22 mouse cellular contexts compared by ENCODE assay signal in genomic region chr17:47003305-47003704, GRCm38 (mm10). TPM values are rescaled to one million over a fixed set of nuclear protein-coding genes. Genes with fewer than 3 reads are reported as not detected.
DNase-seq lines count a peak whose midpoint lies in the region; ATAC-seq and TF ChIP-seq lines count a peak whose summit lies in the region.
"Had no signal": no experiment of that assay in that cellular context is flagged by ENCODE, and none has a peak within 500 bp of the region (broad histone marks: within the 10 kb centered on the region; RNA-seq: fewer than 3 reads in every experiment).

No protein-coding gene starts in this region.

- no peaks in the 10 kb centered on the region for H3K9me3 ChIP-seq in forebrain, embryonic 13.5 days (replicated peaks)
- H3K9me3 ChIP-seq: embryonic facial prominence, embryonic 15.5 days; forebrain, embryonic 10.5 days; forebrain, embryonic 15.5 days; heart, embryonic 13.5 days; hindbrain, embryonic 15.5 days had no signal

- no peak overlapping the region for H3K9ac ChIP-seq in forebrain, embryonic 13.5 days
- H3K9ac ChIP-seq: embryonic facial prominence, embryonic 15.5 days; forebrain, embryonic 15.5 days; heart, embryonic 13.5 days; hindbrain, embryonic 15.5 days had no signal

- WGBS in forebrain, embryonic 13.5 days: 89% methylated on average over 8 of the region's 8 CpGs

- intact Hi-C loops in gastrocnemius, adult 2 months (cut with DNase I): no loop called here

- ATAC-seq in forebrain, embryonic 13.5 days: no peak
- ATAC-seq: activated CD4-positive, CD25-positive, alpha-beta regulatory T cell, adult 4 months; forebrain, embryonic 15.5 days; Patski had no signal

- peaks cover 36% of the 10 kb centered on the region for H3K36me3 ChIP-seq in forebrain, embryonic 13.5 days (ENCODE audit: poor library complexity, severe bottlenecking)

- H3K27me3 ChIP-seq in forebrain, embryonic 13.5 days: no peaks in the 10 kb centered on the region
- H3K27me3 ChIP-seq: embryonic facial prominence, embryonic 15.5 days; forebrain, embryonic 15.5 days; heart, embryonic 13.5 days; hindbrain, embryonic 15.5 days; Patski had no signal

- peak overlapping the region; percentile 73; the same call in 1 of the 2 replicates for H3K27ac ChIP-seq in gastrocnemius, adult 2 months
- no peak overlapping the region for H3K27ac ChIP-seq in forebrain, embryonic 13.5 days
- H3K27ac ChIP-seq: embryonic facial prominence, embryonic 15.5 days; forebrain, embryonic 10.5 days; forebrain, embryonic 15.5 days; heart, embryonic 13.5 days; hindbrain, embryonic 15.5 days had no signal

- peaks cover 4% of the 10 kb centered on the region for H3K4me1 ChIP-seq in forebrain, embryonic 13.5 days

- no peak overlapping the region for H3K4me2 ChIP-seq in forebrain, embryonic 13.5 days
- H3K4me2 ChIP-seq: embryonic facial prominence, embryonic 15.5 days; forebrain, embryonic 15.5 days; heart, embryonic 13.5 days; hindbrain, embryonic 15.5 days had no signal

- DNase-seq in gastrocnemius, adult 2 months: no peak
- no peak for DNase-seq in gastrocnemius, postnatal 4 days (ENCODE audit: low spot score in 2 of 2)
- DNase-seq in 3134 (ENCODE audit: extremely low read depth, insufficient read length, low spot score): peak; percentile 29
- DNase-seq in 3T3-L1 (ENCODE audit: low read depth, low spot score): peak; percentile 10
- DNase-seq in Muller cell, postnatal 12 days (ENCODE audit: inconsistent ontology term): peak; percentile 11
- no peak for DNase-seq in ovary, postnatal 10 days (ENCODE audit: low spot score)
- DNase-seq: cerebellum, adult 18-20 months; cerebellum, adult 9-11 months; cerebellum, postnatal 36 days; embryo, embryonic 11 days; gastrocnemius, postnatal 10 days; heart, postnatal 36 days; kidney, adult 11 months had no signal

- H3K4me3 ChIP-seq in gastrocnemius, adult 2 months: no peak overlapping the region
- H3K4me3 ChIP-seq in forebrain, embryonic 13.5 days: no peak overlapping the region
- H3K4me3 ChIP-seq: embryonic facial prominence, embryonic 15.5 days; erythroblast, embryonic 14.5 days; forebrain, embryonic 10.5 days; forebrain, embryonic 15.5 days; heart, embryonic 13.5 days; hindbrain, embryonic 15.5 days had no signal

- no peak for TF ChIP-seq CTCF in gastrocnemius, adult 2 months (IDR thresholded peaks at IDR 0.05)

RNA-seq across cellular contexts. Expression of gene Ubr2, which starts 7.1 kb away (rescaled TPM):
- 10 to 100 TPM; 65.4 to 73.5 TPM for total RNA-seq in gastrocnemius, adult 2 months (2021)
- total RNA-seq in gastrocnemius, postnatal 4 days (2021): 10 to 100 TPM; 37.7 to 44.1 TPM
- polyA plus RNA-seq in forebrain, embryonic 13.5 days (2015; fragmentation: Nextera tagmentation; extraction: Ambion mirVana): 11.8 and 13.7 TPM in 2 replicates

Comparison
In these comparisons a context has a peak if more than half of its experiments do, and no peak if none do; other contexts are left out.
1. DNase-seq: peak in 3134 (single experiment), 3T3-L1 (single experiment) and Muller cell, postnatal 12 days (single experiment); none in gastrocnemius, adult 2 months (single experiment), gastrocnemius, postnatal 4 days (0 of 2) and ovary, postnatal 10 days (single experiment).